Mouse (Mus musculus) forebrain, embryonic 15.5 days (tissue): ENCODE data around the gene Spc24. TPM values are rescaled to one million over a fixed set of nuclear protein-coding genes. Genes with fewer than 3 reads are reported as not detected.
"Not testable (repeated sequence)": the region's sequence is repeated elsewhere in the genome, so short reads cannot be mapped to it uniquely, and the experiment has no call there.

Experiments used
- ATAC-seq: fragments of 200-750 bp; cut with Nextera tagmentation; replicated peaks from 2 replicates; pipeline ENCODE4 v1.8.0; 2017; ENCODE audit warnings: mild to moderate bottlenecking, moderate TSS enrichment, moderate library complexity
- H3K27ac ChIP-seq: fragments of 300-500 bp; sonication (generic); replicated peaks from 2 replicates; pipeline ENCODE4 v1.5.1; 2015; ENCODE audit warnings: mild to moderate bottlenecking, inconsistent platforms
- H3K27me3 ChIP-seq: fragments of 300-500 bp; sonication (generic); 2 replicates; pipeline ENCODE4 v1.6.1; 2015; ENCODE audit warnings: inconsistent platforms
- H3K36me3 ChIP-seq: fragments of 300-500 bp; sonication (generic); 2 replicates; pipeline ENCODE4 v1.6.1; 2015; ENCODE audit warnings: mild to moderate bottlenecking, inconsistent platforms
- H3K4me1 ChIP-seq: fragments of 300-500 bp; sonication (generic); 2 replicates; pipeline ENCODE4 v1.6.1; 2015; ENCODE audit warnings: inconsistent platforms
- H3K4me2 ChIP-seq: fragments of 300-500 bp; sonication (generic); replicated peaks from 2 replicates; pipeline ENCODE4 v1.6.1; 2015; ENCODE audit warnings: mild to moderate bottlenecking, inconsistent platforms
- H3K4me3 ChIP-seq: fragments of 300-500 bp; sonication (generic); 2 replicates; pipeline ENCODE4 v1.5.1; 2015; ENCODE audit warnings: mild to moderate bottlenecking, inconsistent platforms
- H3K9ac ChIP-seq: fragments of 300-500 bp; sonication (generic); replicated peaks from 2 replicates; pipeline ENCODE4 v1.6.1; 2015; ENCODE audit warnings: mild to moderate bottlenecking, inconsistent platforms
- H3K9me3 ChIP-seq: fragments of 300-500 bp; sonication (generic); 2 replicates; pipeline ENCODE4 v1.6.1; 2016; ENCODE audit warnings: inconsistent platforms
- WGBS: fragments of 180-500 bp; shearing (Covaris S2); methylation state at CpG from one replicate; pipeline ENCODE4 v1.1.7; 2015; ENCODE audit warnings: mixed read lengths; 5-methylcytosine and 5-hydroxymethylcytosine counted together
- polyA plus RNA-seq: library from polyadenylated mRNA; unstranded; fragments of >200 nt; fragmentation: Nextera tagmentation; extraction: Ambion mirVana; gene quantifications from 2 replicates; pipeline ENCODE4 v1.2.1, GENCODE M21; 2015

Spc24 gene
- polyA plus RNA-seq, 1 experiment from 2014 or later = 41.7 TPM

DNA sequence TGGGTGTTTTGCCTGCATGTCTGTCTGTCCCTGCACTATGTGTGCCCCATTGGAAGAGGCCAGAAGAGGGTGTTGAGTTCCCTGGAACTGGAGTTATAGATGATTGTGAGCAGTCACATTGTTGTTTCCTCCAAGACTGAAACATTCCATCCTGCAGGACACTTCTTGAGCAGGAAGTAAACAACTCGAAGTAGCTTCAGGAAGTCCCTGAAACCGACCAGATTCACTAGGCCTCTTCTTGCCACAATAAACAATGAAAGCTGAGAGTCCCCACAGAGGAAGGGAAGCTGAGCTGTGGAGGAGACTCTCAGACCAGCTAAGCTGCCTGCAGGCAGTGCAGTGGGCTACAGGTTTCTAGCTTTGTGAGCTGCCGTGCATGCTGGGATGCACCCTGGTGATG lies 17.6 kb upstream of the Spc24 start:
- H3K4me3 ChIP-seq = no peak overlapping the region
- no peak for ATAC-seq
- no peaks in the 10 kb centered on the region for H3K4me1 ChIP-seq
- H3K9me3 ChIP-seq = no peaks in the 10 kb centered on the region
- H3K27me3 ChIP-seq = no peaks in the 10 kb centered on the region
- H3K4me2 ChIP-seq = no peak overlapping the region
- H3K27ac ChIP-seq = no peak overlapping the region
- no peak overlapping the region for H3K9ac ChIP-seq
- WGBS = 85% methylated on average over 3 of the region's 3 CpGs
- H3K36me3 ChIP-seq = 0 out of 2 replicates have a peak, but pooled peaks cover 3% of the 10 kb centered on the region

GRCm38 (mm10) chr9:21774353-21774752 lies 14.2 kb upstream of the Spc24 start:
- ATAC-seq = no peak
- Histone ChIP-seq H3K4me3 (no peak overlapping the region), H3K4me2 (no peak overlapping the region), H3K4me1 (no peaks in the 10 kb centered on the region), H3K9me3 (no peaks in the 10 kb centered on the region), H3K27ac (no peak overlapping the region), H3K27me3 (no peaks in the 10 kb centered on the region), H3K9ac (no peak overlapping the region), H3K36me3 (0 out of 2 replicates have a peak, but pooled peaks cover 2% of the 10 kb centered on the region)
- WGBS = 90% methylated on average over 16 of the region's 16 CpGs

- not testable (repeated sequence) for ATAC-seq
Measured at GRCm38 (mm10) chr9:21773396-21773795, 13.3 kb upstream of the Spc24 start.

DNA sequence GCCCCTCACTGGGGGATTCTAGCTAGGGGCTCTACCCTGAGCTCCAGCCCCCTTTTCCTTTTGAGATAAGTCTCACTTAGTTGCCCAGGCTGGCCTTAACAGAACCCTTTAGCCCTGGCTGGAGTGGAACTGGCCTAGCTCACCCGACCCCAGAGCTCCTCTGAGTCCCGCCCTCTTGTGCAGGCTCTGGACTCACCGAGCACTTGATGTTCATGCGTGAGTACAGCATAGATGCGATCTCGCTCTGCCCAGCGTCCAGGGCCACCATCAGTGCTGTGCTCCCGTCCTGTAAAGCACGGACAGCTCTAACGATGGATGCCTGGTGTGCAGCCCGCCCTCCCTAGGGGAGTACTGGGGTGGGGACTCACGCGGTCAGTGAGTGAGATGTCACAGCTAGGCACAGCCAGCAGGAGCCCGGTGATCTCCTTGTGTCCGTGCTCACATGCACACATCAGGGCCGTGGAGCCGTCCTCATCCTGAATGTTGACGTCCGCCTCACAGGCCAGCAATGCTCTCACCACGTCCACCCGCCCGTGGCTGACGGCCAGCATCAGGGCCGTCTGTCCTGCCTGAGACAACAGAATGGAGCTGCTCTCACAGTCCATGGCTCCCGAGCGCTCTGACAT lies 9.6 kb upstream of the Spc24 start:
- no peak overlapping the region for H3K4me2 ChIP-seq
- 82% methylated on average over 26 of the region's 26 CpGs for WGBS
- no peaks in the 10 kb centered on the region for H3K36me3 ChIP-seq
- H3K4me3 ChIP-seq = no peak overlapping the region
- peaks cover 11% of the 10 kb centered on the region for H3K4me1 ChIP-seq
- H3K9ac ChIP-seq = no peak overlapping the region
- no peaks in the 10 kb centered on the region for H3K27me3 ChIP-seq
- no peaks in the 10 kb centered on the region for H3K9me3 ChIP-seq
- peak; percentile 49 for ATAC-seq
- H3K27ac ChIP-seq = peak overlapping the region; percentile 49; the same call in 1 of the 2 replicates

More at GRCm38 (mm10) chr9:21773396-21773795, 13.3 kb upstream of the Spc24 start:
- not testable (repeated sequence) for H3K9me3 ChIP-seq, H3K27ac ChIP-seq, H3K4me3 ChIP-seq, H3K9ac ChIP-seq, H3K4me2 ChIP-seq, H3K36me3 ChIP-seq, H3K4me1 ChIP-seq, H3K27me3 ChIP-seq
- 81% methylated on average over 5 of the region's 5 CpGs for WGBS

GRCm38 (mm10) chr9:21768511-21769411 lies 8.7 kb upstream of the Spc24 start:
- Histone ChIP-seq H3K9ac (no peak overlapping the region), H3K9me3 (no peaks in the 10 kb centered on the region), H3K27ac (peak overlapping the region; percentile 49), H3K27me3 (no peaks in the 10 kb centered on the region), H3K4me2 (no peak overlapping the region), H3K36me3 (no peaks in the 10 kb centered on the region), H3K4me3 (no peak overlapping the region), H3K4me1 (peaks cover 11% of the 10 kb centered on the region)
- 53% methylated on average over 13 of the region's 13 CpGs for WGBS
- ATAC-seq = no peak; the same call in 1 of the 2 replicates

GRCm38 (mm10) chr9:21767896-21768295 lies 7.8 kb upstream of the Spc24 start:
- H3K9me3 ChIP-seq = no peaks in the 10 kb centered on the region
- peaks cover 11% of the 10 kb centered on the region for H3K4me1 ChIP-seq
- no peak overlapping the region for H3K4me2 ChIP-seq
- H3K4me3 ChIP-seq = no peak overlapping the region
- H3K9ac ChIP-seq = no peak overlapping the region
- no peak for ATAC-seq
- peak overlapping the region; percentile 49 for H3K27ac ChIP-seq
- H3K27me3 ChIP-seq = no peaks in the 10 kb centered on the region
- H3K36me3 ChIP-seq = no peaks in the 10 kb centered on the region
- 88% methylated on average over 11 of the region's 11 CpGs for WGBS

GRCm38 (mm10) chr9:21764084-21764999 lies 4.2 kb upstream of the Spc24 start:
- Histone ChIP-seq H3K36me3 (no peaks in the 10 kb centered on the region), H3K9ac (no peak overlapping the region), H3K4me1 (peaks cover 21% of the 10 kb centered on the region), H3K4me2 (no peak overlapping the region), H3K27ac (no peak overlapping the region), H3K9me3 (no peaks in the 10 kb centered on the region), H3K27me3 (no peaks in the 10 kb centered on the region), H3K4me3 (no peak overlapping the region)
- 95% methylated on average over 6 of the region's 6 CpGs for WGBS
- ATAC-seq = no peak

DNA sequence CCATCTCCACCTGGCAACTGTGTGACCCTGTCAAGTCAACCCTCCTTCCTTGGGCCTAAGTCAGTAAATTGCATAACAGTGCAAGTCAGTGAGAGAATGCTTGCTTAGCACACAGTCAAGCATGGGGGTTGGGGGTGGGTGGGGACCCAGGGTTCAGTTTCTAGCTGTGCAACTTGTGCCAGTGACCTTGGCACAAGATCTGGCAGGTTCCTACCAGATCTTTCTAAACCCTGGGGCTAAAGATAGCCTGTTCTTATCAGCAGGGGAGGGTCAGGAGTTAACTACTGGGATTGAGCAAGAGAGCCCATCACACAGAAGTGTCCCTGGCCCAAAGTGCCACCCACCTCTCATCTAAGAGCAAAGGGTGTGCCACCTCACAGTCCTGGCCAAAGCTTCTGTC lies 2.0 kb upstream of the Spc24 start:
- Histone ChIP-seq H3K27me3 (no peaks in the 10 kb centered on the region), H3K9ac (no peak overlapping the region), H3K4me3 (no peak overlapping the region), H3K9me3 (no peaks in the 10 kb centered on the region), H3K4me1 (peaks cover 19% of the 10 kb centered on the region), H3K27ac (no peak overlapping the region), H3K36me3 (no peaks in the 10 kb centered on the region), H3K4me2 (no peak overlapping the region)
- no peak for ATAC-seq

- Histone ChIP-seq H3K4me1 (peaks cover 19% of the 10 kb centered on the region), H3K9ac (peak overlapping the region; percentile 62), H3K27me3 (no peaks in the 10 kb centered on the region), H3K36me3 (no peaks in the 10 kb centered on the region), H3K4me2 (peak overlapping the region; percentile 92), H3K4me3 (peak overlapping the region; percentile 78), H3K9me3 (no peaks in the 10 kb centered on the region), H3K27ac (no peak overlapping the region)
- ATAC-seq = no peak
- WGBS = under 1% methylated on average over 20 of the region's 20 CpGs
Measured at GRCm38 (mm10) chr9:21759718-21760117, 385 bp downstream of the Spc24 start.

DNA sequence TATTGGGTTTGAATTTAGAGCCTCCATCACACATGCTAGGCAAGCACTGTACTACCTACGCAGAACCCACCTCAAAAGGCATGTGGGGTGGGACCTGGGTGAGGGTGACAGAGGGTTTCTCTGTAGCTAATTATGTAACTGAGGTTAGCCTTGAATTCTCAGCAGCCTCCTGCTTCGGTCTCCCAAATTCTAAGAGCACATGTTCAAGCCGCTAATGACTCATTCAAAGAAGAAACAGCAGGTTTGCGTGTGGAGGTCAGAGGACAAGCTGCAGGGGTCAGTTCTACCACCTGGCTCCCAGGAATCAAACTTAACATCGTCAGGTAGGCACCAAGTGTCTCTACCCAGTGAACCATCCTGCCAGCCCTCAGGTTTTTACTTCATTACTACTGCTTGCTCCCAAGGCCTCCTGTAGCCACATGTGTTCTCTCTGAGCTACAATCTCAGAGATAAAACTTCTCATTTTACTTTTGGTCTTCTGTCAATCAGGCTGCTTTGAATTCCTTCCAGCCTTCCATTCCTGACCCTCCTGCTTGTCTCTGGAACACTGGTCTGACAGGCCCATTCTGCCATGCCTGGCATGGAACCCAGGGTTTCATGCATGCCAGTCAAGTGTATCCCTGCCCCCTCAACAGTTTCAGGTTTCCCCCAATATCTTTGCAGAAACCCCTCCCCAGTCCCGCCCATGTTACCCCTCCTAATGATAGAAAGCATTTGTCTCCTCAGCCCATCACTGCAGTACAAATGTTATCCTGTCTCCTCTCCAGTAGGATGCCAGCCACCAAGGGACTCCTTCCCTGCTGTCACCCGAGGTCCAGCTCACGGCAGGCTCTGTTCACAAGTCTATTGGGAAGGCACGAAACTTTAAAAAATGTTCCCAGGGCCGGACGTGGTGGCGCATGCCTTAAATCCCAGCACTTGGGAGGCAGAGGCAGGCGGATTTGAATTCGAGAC lies 1.2 kb downstream of the Spc24 start:
- ATAC-seq = no peak
- Histone ChIP-seq H3K9me3 (no peaks in the 10 kb centered on the region), H3K4me3 (peak overlapping the region; percentile 78), H3K36me3 (no peaks in the 10 kb centered on the region), H3K4me1 (peaks cover 19% of the 10 kb centered on the region), H3K27ac (no peak overlapping the region), H3K4me2 (peak overlapping the region; percentile 92), H3K9ac (peak overlapping the region; percentile 62; the same call in 1 of the 2 replicates), H3K27me3 (no peaks in the 10 kb centered on the region)
- WGBS = 50% methylated on average over 14 of the region's 14 CpGs
